Mouse (Mus musculus): Measurements from ENCODE around the gene Gc. TPM values are rescaled to one million over a fixed set of nuclear protein-coding genes. Genes with fewer than 3 reads are reported as not detected.

The Gc gene
- polyA plus RNA-seq, 1 experiment from 2014 or later: not detected

DNA sequence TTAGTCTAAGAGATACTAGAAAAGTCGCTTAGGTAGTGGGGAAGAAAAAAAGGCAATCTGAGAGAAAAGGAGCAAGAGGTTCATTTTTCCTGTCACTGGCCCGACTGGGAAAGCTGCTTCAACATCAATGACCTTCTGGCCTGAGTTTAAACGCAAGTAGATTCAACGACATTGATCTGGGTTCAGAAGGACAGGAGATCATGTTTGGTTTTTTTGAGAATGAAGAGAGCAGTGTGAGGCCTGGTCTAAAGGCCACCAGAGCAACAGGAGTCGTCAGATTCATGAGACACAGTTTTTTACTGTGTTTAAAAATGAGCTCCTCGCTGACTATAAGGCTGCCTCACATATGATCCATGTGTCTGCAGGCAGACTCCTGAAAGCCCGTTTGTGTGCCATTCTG is 9.7 kb downstream of the Gc start:
- H3K9me3 ChIP-seq (replicated peaks): no peaks in the 10 kb centered on the region
- H3K27me3 ChIP-seq (replicated peaks): no peaks in the 10 kb centered on the region
- H3K36me3 ChIP-seq: no peaks in the 10 kb centered on the region
- WGBS: 78% methylated on average over 7 of the region's 7 CpGs
- H3K9ac ChIP-seq (replicated peaks): no peak overlapping the region
- no peak overlapping the region for H3K4me2 ChIP-seq
- no peak overlapping the region for H3K27ac ChIP-seq (replicated peaks)
- ATAC-seq (ENCODE audit: low FRiP score): no peak
- H3K4me1 ChIP-seq: no peaks in the 10 kb centered on the region
- no peak overlapping the region for H3K4me3 ChIP-seq (replicated peaks)

DNA sequence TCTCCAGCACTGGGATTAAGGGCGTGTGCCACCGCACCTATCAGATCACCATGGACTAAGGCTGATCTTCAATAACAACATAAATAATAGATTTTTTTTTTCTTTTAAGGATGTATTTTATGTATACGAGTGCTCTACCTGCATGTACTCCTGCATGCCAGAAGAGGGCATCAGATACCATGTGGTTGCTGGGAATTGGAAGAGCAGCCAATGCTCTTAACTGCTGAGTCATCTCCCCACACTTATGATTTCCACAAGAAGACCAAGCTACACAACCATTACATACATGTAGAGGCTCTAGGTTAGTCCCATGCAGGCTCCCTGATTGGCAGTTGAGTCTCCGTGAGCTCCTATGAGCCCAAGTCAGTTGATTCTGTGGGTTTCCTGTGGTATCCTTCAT is 13.3 kb downstream of the Gc start:
- no peaks in the 10 kb centered on the region for H3K9me3 ChIP-seq (replicated peaks)
- no peak overlapping the region for H3K4me3 ChIP-seq (replicated peaks)
- ATAC-seq (ENCODE audit: low FRiP score): no peak
- no peak overlapping the region for H3K27ac ChIP-seq (replicated peaks)
- 88% methylated on average over 4 of the region's 4 CpGs for WGBS
- H3K27me3 ChIP-seq (replicated peaks): no peaks in the 10 kb centered on the region
- H3K4me2 ChIP-seq: no peak overlapping the region
- no peaks in the 10 kb centered on the region for H3K4me1 ChIP-seq
- H3K9ac ChIP-seq (replicated peaks): no peak overlapping the region
- H3K36me3 ChIP-seq: no peaks in the 10 kb centered on the region

DNA sequence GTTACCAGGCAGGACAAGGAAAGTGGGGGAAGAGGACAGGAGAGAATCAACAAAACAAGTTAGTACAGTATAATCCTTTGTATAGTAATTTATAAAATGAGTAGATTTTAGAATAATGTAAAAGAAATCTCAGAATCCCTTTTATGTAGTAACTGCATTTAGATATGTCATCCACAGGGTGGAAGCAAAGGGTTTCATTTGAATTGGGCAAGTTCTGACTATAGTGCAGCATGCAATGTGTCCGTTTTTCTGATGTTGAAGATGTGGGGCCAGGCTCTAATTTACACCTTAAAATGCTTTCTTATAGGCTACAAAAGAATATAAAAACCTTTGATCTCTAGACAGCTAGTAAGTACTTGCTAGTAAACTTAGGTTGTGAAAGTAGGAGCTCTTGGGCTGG is 46.2 kb downstream of the Gc start:
- Histone ChIP-seq H3K27me3 (replicated peaks) (no peaks in the 10 kb centered on the region), H3K36me3 (no peaks in the 10 kb centered on the region), H3K4me1 (no peaks in the 10 kb centered on the region), H3K9ac (replicated peaks) (no peak overlapping the region), H3K4me3 (replicated peaks) (no peak overlapping the region), H3K4me2 (no peak overlapping the region), H3K27ac (replicated peaks) (no peak overlapping the region), H3K9me3 (replicated peaks) (no peaks in the 10 kb centered on the region)
- peak; percentile 55; the same call in 1 of the 2 replicates for ATAC-seq (ENCODE audit: low FRiP score)
- WGBS: 63% methylated on average over 1 of the region's 1 CpGs

DNA sequence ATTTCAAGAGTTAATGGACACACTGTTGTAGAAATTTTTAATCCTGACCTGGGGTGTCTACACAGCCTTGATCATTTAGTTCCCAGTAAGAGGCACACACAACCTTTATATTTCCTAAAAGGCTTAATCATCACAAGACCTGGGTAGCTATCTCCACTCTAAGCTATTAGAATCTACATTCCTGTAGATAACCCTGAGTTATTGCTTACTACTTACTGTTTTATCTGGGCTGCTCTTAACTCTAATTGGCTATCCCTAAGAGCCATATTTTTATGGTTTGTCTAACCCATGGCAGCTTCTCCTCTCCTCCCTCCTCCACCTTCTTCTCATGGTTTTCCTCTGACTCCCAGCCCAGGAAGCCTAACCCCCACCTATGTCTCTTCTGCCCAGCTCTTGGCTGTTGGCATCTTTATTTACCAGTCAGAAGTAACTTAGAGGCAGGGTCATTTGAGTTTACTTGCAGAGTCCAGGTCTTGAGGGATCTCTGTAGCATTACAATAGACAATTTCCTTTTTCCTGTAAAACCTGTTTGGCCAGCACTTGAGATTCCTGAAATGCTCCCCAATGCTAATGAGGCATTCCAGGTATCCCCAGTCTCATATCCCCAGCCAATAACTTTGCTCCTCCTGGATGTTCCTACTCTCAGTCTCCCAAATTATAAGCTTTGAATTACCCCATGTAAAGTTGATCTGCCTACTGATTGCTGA is 50.2 kb downstream of the Gc start:
- no peak overlapping the region for H3K4me3 ChIP-seq (replicated peaks)
- H3K9me3 ChIP-seq (replicated peaks): no peaks in the 10 kb centered on the region
- H3K9ac ChIP-seq (replicated peaks): no peak overlapping the region
- no peaks in the 10 kb centered on the region for H3K4me1 ChIP-seq
- no peak for ATAC-seq (ENCODE audit: low FRiP score)
- H3K27me3 ChIP-seq (replicated peaks): no peaks in the 10 kb centered on the region
- no peaks in the 10 kb centered on the region for H3K36me3 ChIP-seq
- H3K4me2 ChIP-seq: no peak overlapping the region
- no peak overlapping the region for H3K27ac ChIP-seq (replicated peaks)

DNA sequence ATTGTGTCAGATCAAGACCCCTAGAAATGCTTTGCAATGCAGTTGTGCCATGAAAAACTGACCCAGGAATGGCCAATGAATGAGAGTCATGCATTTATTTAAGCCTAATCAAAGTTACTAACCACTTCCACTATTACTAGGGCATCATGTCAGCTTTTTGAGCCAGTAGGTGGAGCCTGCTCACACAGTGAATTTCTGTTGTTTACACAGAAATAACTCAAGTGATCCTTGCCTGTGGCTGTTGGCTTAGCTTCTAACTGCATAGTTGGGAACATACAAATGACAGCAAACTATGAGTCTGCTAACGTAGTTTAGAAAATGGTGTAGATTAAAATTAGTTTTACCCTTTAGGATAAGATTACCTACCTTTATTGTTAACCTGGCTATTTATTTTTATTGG is 52.6 kb downstream of the Gc start:
- ATAC-seq (ENCODE audit: low FRiP score): no peak
- WGBS: 77% methylated on average over 1 of the region's 1 CpGs
- no peak overlapping the region for H3K27ac ChIP-seq (replicated peaks)

DNA sequence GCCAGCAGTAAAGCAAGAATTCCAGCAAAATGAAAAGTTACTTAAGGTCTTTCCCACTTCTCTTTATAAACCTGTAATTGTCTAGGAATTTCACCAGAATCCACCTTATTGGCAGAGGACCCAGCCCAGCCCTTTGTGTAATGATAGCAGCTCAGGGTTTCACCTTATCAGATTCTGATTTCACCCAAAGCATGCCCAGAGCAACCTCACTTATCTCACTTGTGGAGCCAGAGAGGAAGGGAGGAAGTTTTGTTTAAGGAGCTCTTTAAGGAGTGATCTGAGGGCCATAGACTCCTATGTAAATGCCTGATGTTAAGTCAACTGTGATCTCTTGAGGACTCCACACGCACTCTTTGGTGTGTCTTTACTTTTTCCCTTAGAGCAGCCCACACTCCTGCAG is 67.3 kb downstream of the Gc start:
- H3K4me2 ChIP-seq: no peak overlapping the region
- H3K27ac ChIP-seq (replicated peaks): no peak overlapping the region
- no peaks in the 10 kb centered on the region for H3K4me1 ChIP-seq
- no peak overlapping the region for H3K4me3 ChIP-seq (replicated peaks)
- 78% methylated on average over 1 of the region's 1 CpGs for WGBS
- H3K9ac ChIP-seq (replicated peaks): no peak overlapping the region
- H3K27me3 ChIP-seq (replicated peaks): no peaks in the 10 kb centered on the region
- H3K9me3 ChIP-seq (replicated peaks): no peaks in the 10 kb centered on the region; the same call in 1 of the 2 replicates
- ATAC-seq (ENCODE audit: low FRiP score): no peak
- H3K36me3 ChIP-seq: no peaks in the 10 kb centered on the region

More for the DNA sequence above, 52.6 kb downstream of the Gc start:
- Histone ChIP-seq H3K27me3 (replicated peaks) (no peaks in the 10 kb centered on the region), H3K36me3 (no peaks in the 10 kb centered on the region), H3K4me1 (no peaks in the 10 kb centered on the region), H3K9ac (replicated peaks) (no peak overlapping the region), H3K4me3 (replicated peaks) (no peak overlapping the region), H3K4me2 (no peak overlapping the region), H3K9me3 (replicated peaks) (no peaks in the 10 kb centered on the region)

DNA sequence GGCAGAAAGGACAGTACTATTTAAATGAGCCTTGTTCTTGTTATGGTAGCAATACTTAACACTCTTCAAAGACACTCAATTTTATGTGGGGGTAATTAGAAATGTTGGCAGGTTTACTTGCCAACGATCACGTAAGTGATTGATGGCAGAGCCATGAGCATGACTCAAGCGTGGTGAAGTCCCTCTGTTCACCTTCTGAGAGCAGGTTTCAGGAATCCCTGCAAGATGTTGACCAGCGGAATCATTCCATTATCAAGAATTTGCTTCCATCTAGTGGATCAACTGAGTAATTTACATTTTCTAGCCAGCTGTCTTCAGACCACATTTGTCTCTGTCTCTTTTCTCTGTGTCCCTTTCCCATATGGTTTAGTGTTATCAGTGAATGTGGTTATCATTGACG is 73.5 kb downstream of the Gc start:
- no peak overlapping the region for H3K9ac ChIP-seq (replicated peaks)
- H3K27me3 ChIP-seq (replicated peaks): no peaks in the 10 kb centered on the region
- H3K9me3 ChIP-seq (replicated peaks): no peaks in the 10 kb centered on the region
- no peaks in the 10 kb centered on the region for H3K36me3 ChIP-seq
- no peak overlapping the region for H3K4me3 ChIP-seq (replicated peaks)
- peak; percentile 84 for ATAC-seq (ENCODE audit: low FRiP score)
- no peaks in the 10 kb centered on the region for H3K4me1 ChIP-seq
- H3K27ac ChIP-seq (replicated peaks): no peak overlapping the region
- no peak overlapping the region for H3K4me2 ChIP-seq
- whole genome bisulfite sequencing: 41% methylated on average over 5 of the region's 5 CpGs

DNA sequence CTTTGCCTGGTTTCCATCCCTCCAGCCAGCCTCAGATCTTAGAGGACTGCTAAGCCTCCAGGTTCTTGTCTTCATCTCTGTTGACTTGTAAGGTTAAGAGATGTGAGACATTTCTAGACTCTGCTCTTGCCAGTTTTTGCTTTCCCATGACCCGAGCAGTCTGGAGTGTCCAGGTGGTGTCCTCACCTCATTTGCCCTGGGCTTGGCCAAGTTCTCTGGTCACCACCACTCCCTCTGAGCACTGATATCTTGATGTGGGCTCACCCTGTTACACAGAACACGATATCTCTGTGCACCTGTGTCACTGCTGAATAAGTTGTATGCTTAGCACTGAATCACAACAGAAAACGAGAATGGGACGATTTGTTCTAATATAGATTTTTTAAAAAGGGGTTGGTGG is 76.4 kb downstream of the Gc start:
- Histone ChIP-seq H3K36me3 (no peaks in the 10 kb centered on the region), H3K4me3 (replicated peaks) (no peak overlapping the region), H3K4me2 (no peak overlapping the region), H3K27me3 (replicated peaks) (no peaks in the 10 kb centered on the region), H3K27ac (replicated peaks) (no peak overlapping the region), H3K9me3 (replicated peaks) (no peaks in the 10 kb centered on the region), H3K4me1 (no peaks in the 10 kb centered on the region), H3K9ac (replicated peaks) (no peak overlapping the region)
- WGBS: 90% methylated on average over 4 of the region's 4 CpGs
- no peak for ATAC-seq (ENCODE audit: low FRiP score)

DNA sequence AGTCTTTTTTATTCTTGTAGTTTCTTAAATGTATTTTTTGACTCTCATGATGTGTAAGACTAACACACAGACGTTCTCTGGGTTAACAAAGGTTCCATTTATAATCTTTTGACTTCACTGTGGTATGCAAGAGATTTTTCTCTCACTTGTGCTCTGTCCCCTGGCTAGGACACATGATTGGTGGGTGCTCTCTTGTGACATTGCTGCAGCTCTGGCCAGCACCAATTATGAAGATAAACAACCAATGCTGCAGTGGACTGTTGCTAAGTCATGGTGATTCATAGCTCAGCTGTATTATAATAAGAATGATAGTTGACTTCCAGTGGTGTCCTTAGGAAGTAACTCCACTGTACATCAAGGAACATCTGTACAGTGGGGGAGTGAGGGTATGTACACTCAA is 87.6 kb downstream of the Gc start:
- Histone ChIP-seq H3K9ac (replicated peaks) (no peak overlapping the region), H3K4me2 (no peak overlapping the region), H3K4me3 (replicated peaks) (no peak overlapping the region), H3K27me3 (replicated peaks) (no peaks in the 10 kb centered on the region), H3K9me3 (replicated peaks) (no peaks in the 10 kb centered on the region), H3K27ac (replicated peaks) (no peak overlapping the region), H3K4me1 (no peaks in the 10 kb centered on the region), H3K36me3 (no peaks in the 10 kb centered on the region)
- no peak for ATAC-seq (ENCODE audit: low FRiP score)
- 49% methylated on average over 1 of the region's 1 CpGs for WGBS

DNA sequence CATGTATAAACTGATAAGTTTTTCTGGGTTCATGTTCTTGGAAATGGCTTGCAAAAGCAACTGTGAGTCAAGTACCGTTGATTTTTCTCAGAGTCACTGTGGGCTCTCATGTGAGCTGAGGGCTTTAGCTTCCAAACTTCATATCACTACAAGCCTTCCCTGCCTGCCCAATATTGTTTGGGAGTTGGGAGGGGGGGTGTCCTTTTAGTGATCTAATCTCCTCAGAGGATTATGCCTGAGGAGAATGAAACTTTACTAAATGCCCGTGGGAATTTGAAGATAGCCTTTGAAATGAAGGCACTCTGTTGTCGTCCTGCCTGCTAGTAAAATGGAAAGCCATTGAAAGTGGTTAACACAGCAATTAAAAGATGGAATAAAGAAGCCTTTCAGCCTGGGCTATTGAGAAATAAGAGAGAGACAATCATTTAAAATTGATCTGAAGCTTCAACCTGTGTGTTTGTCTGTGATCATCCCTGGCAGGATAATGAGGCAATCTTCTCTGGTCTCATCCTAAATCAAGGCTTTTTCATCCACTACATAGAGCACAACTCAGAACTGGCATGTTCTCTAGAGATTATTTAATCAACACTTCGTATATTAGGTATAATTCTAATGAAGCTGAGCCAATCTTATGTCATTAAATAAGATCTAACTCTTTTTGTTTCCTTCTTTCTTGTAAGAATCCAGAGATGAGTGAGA is 89.5 kb downstream of the Gc start:
- H3K36me3 ChIP-seq: no peaks in the 10 kb centered on the region
- ATAC-seq (ENCODE audit: low FRiP score): no peak
- WGBS: 52% methylated on average over 4 of the region's 4 CpGs

More for the DNA sequence above, 89.5 kb downstream of the Gc start:
- Histone ChIP-seq H3K9me3 (replicated peaks) (no peaks in the 10 kb centered on the region), H3K27me3 (replicated peaks) (no peaks in the 10 kb centered on the region), H3K9ac (replicated peaks) (no peak overlapping the region), H3K4me2 (no peak overlapping the region), H3K4me3 (replicated peaks) (no peak overlapping the region), H3K27ac (replicated peaks) (no peak overlapping the region), H3K4me1 (no peaks in the 10 kb centered on the region)

All from neural tube, embryonic 15.5 days (tissue).